Mouse (Mus musculus) midbrain, embryonic 11.5 days (tissue): ENCODE measurements around the gene Slc15a3. TPM values are rescaled to one million over a fixed set of nuclear protein-coding genes. Genes with fewer than 3 reads are reported as not detected.
A peak's percentile ranks its signal among the peaks of the same experiment; 100 is the strongest.

Experiments used
- ATAC-seq: fragments of 200-750 bp; cut with Nextera tagmentation; 2 replicates; pipeline ENCODE4 v1.8.0; 2017; ENCODE audit warnings: moderate TSS enrichment, moderate library complexity; ENCODE audit not compliant: low FRiP score
- DNase-seq: peaks from one replicate; pipeline ENCODE4 v3.0.0; 2015; ENCODE audit warnings: low spot score; ENCODE audit errors: missing footprints
- H3K27ac ChIP-seq: fragments of 300-500 bp; sonication (generic); 2 replicates; pipeline ENCODE4 v1.5.1; 2014; ENCODE audit warnings: low read depth, low read length
- H3K27me3 ChIP-seq: fragments of 300-500 bp; sonication (generic); 2 replicates; pipeline ENCODE4 v1.6.1; 2014; ENCODE audit warnings: mild to moderate bottlenecking, low read length, moderate library complexity, mixed read lengths; ENCODE audit not compliant: control insufficient read depth, insufficient read depth
- H3K36me3 ChIP-seq: fragments of 300-500 bp; sonication (generic); 2 replicates; pipeline ENCODE4 v1.6.1; 2014; ENCODE audit warnings: mild to moderate bottlenecking, low read length, moderate library complexity, mixed read lengths; ENCODE audit not compliant: control insufficient read depth, insufficient read depth
- H3K4me1 ChIP-seq: fragments of 300-500 bp; sonication (generic); 2 replicates; pipeline ENCODE4 v1.6.1; 2014; ENCODE audit warnings: low read length; ENCODE audit not compliant: control insufficient read depth, insufficient read depth
- H3K4me2 ChIP-seq: fragments of 300-500 bp; sonication (generic); 2 replicates; pipeline ENCODE4 v1.6.1; 2014; ENCODE audit warnings: mild to moderate bottlenecking, moderate library complexity
- H3K4me3 ChIP-seq: fragments of 300-500 bp; sonication (generic); 2 replicates; pipeline ENCODE4 v1.5.1; 2014; ENCODE audit warnings: low read depth, low read length
- H3K9ac ChIP-seq: fragments of 300-500 bp; sonication (generic); 2 replicates; pipeline ENCODE4 v1.6.1; 2014; ENCODE audit warnings: low read length
- H3K9me3 ChIP-seq: fragments of 300-500 bp; sonication (generic); 2 replicates; pipeline ENCODE4 v1.6.1; 2016; ENCODE audit warnings: low read length; ENCODE audit not compliant: control insufficient read depth
- WGBS: fragments of 180-500 bp; shearing (Covaris S2); extraction: QIAGEN DNeasy Blood & Tissue Kit; methylation state at CpG from one replicate; pipeline ENCODE4 v1.1.7; 2014; 5-methylcytosine and 5-hydroxymethylcytosine counted together
- polyA plus RNA-seq: library from polyadenylated mRNA; unstranded; fragments of >200 nt; fragmentation: Nextera tagmentation; extraction: Ambion mirVana; gene quantifications from 2 replicates; pipeline ENCODE4 v1.2.1, GENCODE M21; 2014

Gene Slc15a3
- polyA plus RNA-seq, 1 experiment from 2014 or later: 0.25 TPM

- 3% methylated on average over 16 of the region's 16 CpGs for WGBS
- Histone ChIP-seq H3K27me3 (no peaks in the 10 kb centered on the region), H3K4me3 (peak overlapping the region; percentile 88), H3K9me3 (no peaks in the 10 kb centered on the region), H3K27ac (peak overlapping the region; percentile 74), H3K9ac (peak overlapping the region; percentile 91), H3K4me2 (peak overlapping the region; percentile 75), H3K36me3 (peaks cover 7% of the 10 kb centered on the region), H3K4me1 (peaks cover 11% of the 10 kb centered on the region)
- ATAC-seq (no peak), DNase-seq (peak; percentile 91)
These were observed 56.2 kb downstream of the Slc15a3 start for GRCm38 (mm10) chr19:10895708-10896107.

DNA sequence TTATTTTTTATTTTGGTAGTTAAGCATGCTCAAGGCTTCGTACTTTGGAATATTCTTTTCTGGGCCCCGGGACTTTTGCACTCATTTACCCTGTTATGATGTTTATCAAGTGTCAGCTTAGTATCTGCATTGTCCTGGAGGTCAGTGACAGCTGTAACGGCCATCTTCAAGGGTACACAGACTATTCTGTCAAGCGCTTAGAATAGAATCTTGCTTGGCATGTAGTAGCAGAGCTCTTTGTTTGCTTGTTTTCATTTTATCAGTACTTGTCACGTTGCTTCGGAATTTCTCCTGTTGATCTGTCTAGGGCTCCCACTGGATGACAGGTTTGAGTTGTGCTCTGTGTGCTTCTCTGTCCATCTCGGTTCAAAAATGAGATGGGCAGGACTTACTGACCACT is 57.3 kb downstream of the Slc15a3 start:
- H3K9me3 ChIP-seq: no peaks in the 10 kb centered on the region
- H3K4me1 ChIP-seq: peaks cover 11% of the 10 kb centered on the region
- no peak overlapping the region for H3K27ac ChIP-seq
- H3K4me2 ChIP-seq: peak overlapping the region; percentile 75
- H3K4me3 ChIP-seq: peak overlapping the region; percentile 88; the same call in 1 of the 2 replicates
- H3K36me3 ChIP-seq: peaks cover 15% of the 10 kb centered on the region
- 88% methylated on average over 7 of the region's 7 CpGs for WGBS
- peak overlapping the region; percentile 91; the same call in 1 of the 2 replicates for H3K9ac ChIP-seq
- no peaks in the 10 kb centered on the region for H3K27me3 ChIP-seq
- no peak for ATAC-seq
- no peak for DNase-seq

- 90% methylated on average over 8 of the region's 8 CpGs for WGBS
These were observed 58.0 kb downstream of the Slc15a3 start for GRCm38 (mm10) chr19:10897491-10897890.

DNA sequence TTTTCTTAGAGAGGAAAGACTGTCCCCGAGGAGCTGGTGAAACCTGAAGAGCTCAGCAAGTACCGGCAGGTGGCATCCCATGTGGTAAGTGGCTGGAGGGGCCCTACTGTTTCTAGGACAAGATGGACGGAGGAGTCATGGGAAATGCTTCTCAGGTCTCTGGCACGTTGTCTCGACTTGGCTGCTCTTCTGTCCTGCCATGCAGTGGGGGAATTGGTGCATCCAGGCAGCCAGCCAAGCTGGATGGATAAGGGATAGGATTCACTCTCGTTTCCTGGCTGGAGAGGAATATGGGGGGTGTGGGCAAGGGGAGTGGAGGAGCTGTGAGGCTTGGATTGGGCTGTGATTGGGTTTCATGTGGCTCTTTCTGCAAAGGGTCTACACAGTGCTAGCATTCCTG is 60.8 kb downstream of the Slc15a3 start:
- peaks cover 36% of the 10 kb centered on the region for H3K36me3 ChIP-seq
- ATAC-seq: no peak
- 89% methylated on average over 6 of the region's 6 CpGs for WGBS
- H3K9me3 ChIP-seq: no peaks in the 10 kb centered on the region
- no peak overlapping the region for H3K4me2 ChIP-seq
- peak; percentile 51 for DNase-seq
- H3K4me3 ChIP-seq: no peak overlapping the region
- H3K27me3 ChIP-seq: no peaks in the 10 kb centered on the region
- H3K27ac ChIP-seq: no peak overlapping the region
- H3K9ac ChIP-seq: no peak overlapping the region
- peaks cover 11% of the 10 kb centered on the region for H3K4me1 ChIP-seq

More at GRCm38 (mm10) chr19:10897491-10897890, 58.0 kb downstream of the Slc15a3 start:
- no peak overlapping the region for H3K9ac ChIP-seq
- H3K27ac ChIP-seq: no peak overlapping the region
- no peak overlapping the region for H3K4me3 ChIP-seq
- peaks cover 11% of the 10 kb centered on the region for H3K4me1 ChIP-seq
- H3K27me3 ChIP-seq: no peaks in the 10 kb centered on the region
- DNase-seq (peak; percentile 14), ATAC-seq (no peak)
- no peak overlapping the region for H3K4me2 ChIP-seq
- H3K9me3 ChIP-seq: no peaks in the 10 kb centered on the region
- peaks cover 17% of the 10 kb centered on the region for H3K36me3 ChIP-seq

DNA sequence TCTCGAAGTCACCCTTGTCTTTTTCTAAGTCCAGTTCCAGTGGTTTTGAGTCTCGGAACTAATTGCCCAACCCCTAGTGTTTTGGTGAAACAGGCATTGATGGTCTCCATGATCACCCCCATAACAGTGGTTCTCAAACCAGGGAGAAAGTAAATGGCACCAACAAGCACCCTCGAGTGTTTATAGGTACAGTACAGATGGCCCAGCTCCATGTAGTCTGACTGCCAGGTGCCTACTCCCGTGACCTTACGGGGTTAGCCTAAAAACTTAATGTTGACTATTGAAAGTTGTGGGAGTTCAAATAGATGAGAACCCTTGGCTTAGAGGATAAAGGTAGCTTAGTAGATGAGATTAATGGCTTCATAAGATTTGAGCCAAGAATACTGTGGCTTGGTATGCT is 61.5 kb downstream of the Slc15a3 start:
- Histone ChIP-seq H3K4me2 (no peak overlapping the region), H3K27me3 (no peaks in the 10 kb centered on the region), H3K36me3 (peaks cover 36% of the 10 kb centered on the region), H3K4me3 (no peak overlapping the region), H3K4me1 (peaks cover 9% of the 10 kb centered on the region), H3K27ac (no peak overlapping the region), H3K9ac (no peak overlapping the region), H3K9me3 (no peaks in the 10 kb centered on the region)
- peak; percentile 66 for DNase-seq
- no peak for ATAC-seq
- WGBS: 95% methylated on average over 5 of the region's 5 CpGs

DNA sequence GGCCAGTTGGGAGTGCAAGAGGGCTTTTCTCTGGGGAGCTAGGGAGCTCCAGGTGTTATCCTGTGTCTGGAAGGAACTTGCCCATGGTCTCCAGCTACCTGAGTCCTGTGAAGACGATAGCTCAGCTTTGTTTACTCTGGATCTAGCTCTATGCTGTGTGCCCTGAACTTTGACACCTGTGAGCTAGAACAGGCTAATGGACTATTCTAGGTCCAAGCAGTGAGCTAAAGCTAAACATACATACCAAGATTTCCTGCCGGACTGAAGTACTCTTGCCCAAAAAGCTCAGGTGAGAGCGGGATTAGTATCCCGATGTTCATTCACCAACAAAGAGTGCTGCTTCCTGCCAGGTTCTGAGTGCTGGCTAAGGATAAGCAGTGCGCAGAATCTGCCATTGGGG is 65.0 kb downstream of the Slc15a3 start:
- no peak for DNase-seq
- no peaks in the 10 kb centered on the region for H3K9me3 ChIP-seq
- no peak overlapping the region for H3K9ac ChIP-seq
- peaks cover 37% of the 10 kb centered on the region for H3K36me3 ChIP-seq
- no peak overlapping the region for H3K4me2 ChIP-seq
- ATAC-seq: no peak
- H3K27me3 ChIP-seq: no peaks in the 10 kb centered on the region
- no peak overlapping the region for H3K27ac ChIP-seq
- H3K4me1 ChIP-seq: no peaks in the 10 kb centered on the region
- WGBS: 97% methylated on average over 5 of the region's 5 CpGs
- no peak overlapping the region for H3K4me3 ChIP-seq

DNA sequence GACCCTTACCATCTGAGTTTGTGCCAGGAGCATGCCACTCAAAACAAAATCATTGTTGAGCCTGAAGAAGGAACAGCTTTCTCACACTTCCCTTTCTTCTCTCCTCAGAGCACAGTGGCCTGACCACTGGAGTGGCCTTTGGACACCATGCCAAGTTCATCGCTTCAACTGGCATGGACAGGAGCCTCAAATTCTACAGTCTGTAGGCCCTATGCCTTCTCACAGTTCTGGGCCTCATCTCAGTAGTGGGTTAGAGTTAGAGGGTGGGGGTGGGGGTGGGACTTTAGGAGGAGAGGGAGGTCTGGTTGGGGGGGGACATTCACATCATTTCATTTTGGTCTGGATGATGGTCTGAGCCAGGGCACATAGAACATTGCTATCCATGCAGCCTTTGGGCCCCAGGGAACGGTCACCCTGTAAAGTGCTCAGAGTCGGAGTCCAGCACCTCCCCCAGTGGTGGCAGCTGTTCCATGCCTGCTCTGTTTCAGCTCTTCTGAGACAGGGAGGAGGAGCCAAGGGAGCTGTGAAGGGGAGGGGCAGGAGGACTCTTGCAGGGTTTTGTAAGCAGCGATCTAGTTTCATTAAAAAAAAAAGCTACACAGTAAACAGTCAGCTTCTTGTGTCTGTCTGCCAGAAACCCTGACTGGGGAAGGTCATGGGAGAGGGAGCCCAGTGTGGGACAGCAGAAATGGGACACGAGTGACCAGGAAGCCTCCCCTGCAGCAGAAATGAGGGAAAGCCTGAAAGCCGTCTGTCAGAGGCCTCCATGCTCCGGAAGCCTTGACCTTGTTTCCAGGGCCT is 65.6 kb downstream of the Slc15a3 start:
- no peak for DNase-seq
- Histone ChIP-seq H3K4me2 (no peak overlapping the region), H3K4me3 (no peak overlapping the region), H3K9me3 (no peaks in the 10 kb centered on the region), H3K4me1 (no peaks in the 10 kb centered on the region), H3K27me3 (no peaks in the 10 kb centered on the region), H3K27ac (no peak overlapping the region), H3K36me3 (peaks cover 37% of the 10 kb centered on the region), H3K9ac (no peak overlapping the region)
- no peak for ATAC-seq
- WGBS: 76% methylated on average over 7 of the region's 7 CpGs

- Histone ChIP-seq H3K4me1 (no peaks in the 10 kb centered on the region), H3K36me3 (peaks cover 32% of the 10 kb centered on the region), H3K4me2 (no peak overlapping the region), H3K9ac (no peak overlapping the region), H3K9me3 (no peaks in the 10 kb centered on the region), H3K4me3 (no peak overlapping the region), H3K27me3 (no peaks in the 10 kb centered on the region), H3K27ac (no peak overlapping the region)
- DNase-seq (no peak), ATAC-seq (no peak)
- 85% methylated on average over 5 of the region's 5 CpGs for WGBS
These were observed 66.1 kb downstream of the Slc15a3 start for GRCm38 (mm10) chr19:10905728-10906000.

DNA sequence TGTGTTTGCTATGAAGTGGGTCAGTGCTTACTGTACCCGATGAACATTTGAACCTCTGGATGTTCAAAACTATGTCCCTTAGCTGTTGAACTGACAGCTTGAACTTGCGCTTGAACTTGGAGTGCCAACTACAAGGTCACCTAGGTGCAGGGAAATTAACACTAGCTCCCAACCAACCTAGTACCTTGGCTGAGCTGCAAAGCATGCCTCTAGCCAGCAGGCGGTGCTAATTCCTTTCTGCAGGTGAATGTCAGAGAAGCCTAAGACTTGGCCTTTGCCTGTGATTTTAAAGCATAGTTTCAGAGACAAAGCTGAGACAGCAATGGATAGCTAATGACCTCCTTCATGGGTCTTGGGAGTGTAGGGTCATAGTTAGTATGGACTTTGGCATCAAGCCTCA is 68.4 kb downstream of the Slc15a3 start:
- Histone ChIP-seq H3K36me3 (peaks cover 19% of the 10 kb centered on the region), H3K4me2 (no peak overlapping the region), H3K9ac (no peak overlapping the region), H3K4me3 (no peak overlapping the region), H3K9me3 (no peaks in the 10 kb centered on the region), H3K4me1 (no peaks in the 10 kb centered on the region), H3K27ac (no peak overlapping the region), H3K27me3 (no peaks in the 10 kb centered on the region)
- DNase-seq (peak; percentile 93), ATAC-seq (0 out of 2 replicates have a peak, but pooled peaks have one; percentile 30)
- 57% methylated on average over 3 of the region's 3 CpGs for WGBS
